Comparison of ENCODE assay signal across 15 mouse cellular contexts in the genomic region with DNA sequence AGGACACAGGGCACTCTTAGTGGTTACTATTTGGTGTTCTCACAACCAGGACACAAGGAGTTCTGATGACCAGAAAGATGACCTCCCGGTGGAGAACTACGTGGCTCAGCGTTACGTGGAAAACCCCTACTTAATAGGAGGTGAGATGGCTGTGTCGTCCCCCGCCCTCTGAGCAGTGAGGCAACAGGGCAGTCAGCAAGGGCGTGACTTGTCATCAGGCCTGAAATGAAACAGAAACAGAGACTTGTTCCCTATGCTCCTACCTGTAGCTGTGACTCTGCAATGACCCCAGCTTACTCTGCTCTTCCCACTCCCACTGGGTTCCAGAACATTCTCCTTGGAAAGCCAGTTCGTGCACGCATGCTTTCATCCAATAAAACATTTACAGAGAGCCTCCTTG. TPM values are rescaled to one million over a fixed set of nuclear protein-coding genes. Genes with fewer than 3 reads are reported as not detected.
"Had no signal": no experiment of that assay in that cellular context is flagged by ENCODE, and none has a peak within 500 bp of the region (broad histone marks: within the 10 kb centered on the region; RNA-seq: fewer than 3 reads in every experiment).

No protein-coding gene starts in this region.

- ATAC-seq: intestine, embryonic 16.5 days; liver, embryonic 12.5 days had no signal

- H3K9me3 ChIP-seq: hindbrain, embryonic 15.5 days; limb, embryonic 15.5 days; liver, embryonic 12.5 days had no signal

- H3K27ac ChIP-seq: hindbrain, embryonic 15.5 days; limb, embryonic 15.5 days; liver, embryonic 12.5 days; macrophage had no signal

- H3K27me3 ChIP-seq: hindbrain, embryonic 15.5 days; limb, embryonic 15.5 days; liver, embryonic 12.5 days had no signal

- DNase-seq: layer of hippocampus, adult 9-11 months; layer of hippocampus, postnatal 36 days; lung, embryonic 14.5 days; lung, postnatal 10 days; midbrain, embryonic 14.5 days; thymus, adult 18-20 months; thymus, postnatal 14 days had no signal

- H3K4me3 ChIP-seq: hindbrain, embryonic 15.5 days; limb, embryonic 15.5 days; liver, embryonic 12.5 days had no signal

- H3K4me1 ChIP-seq: hindbrain, embryonic 15.5 days; limb, embryonic 15.5 days had no signal

- H3K9ac ChIP-seq: hindbrain, embryonic 15.5 days; limb, embryonic 15.5 days; liver, embryonic 12.5 days; lung, embryonic 14.5 days had no signal

- H3K4me2 ChIP-seq: hindbrain, embryonic 15.5 days; limb, embryonic 15.5 days; liver, embryonic 12.5 days; lung, embryonic 14.5 days had no signal

- H3K36me3 ChIP-seq: hindbrain, embryonic 15.5 days; limb, embryonic 15.5 days; liver, embryonic 12.5 days had no signal

RNA-seq across cellular contexts. Expression of gene Ttll9, which starts 29.2 kb away (rescaled TPM):
- polyA plus RNA-seq: macrophage had no signal

RNA-seq across cellular contexts. Expression of gene Dusp15, which starts 40.0 kb away (rescaled TPM):
- polyA plus RNA-seq: liver, embryonic 12.5 days; liver, embryonic 16.5 days; macrophage had no signal

RNA-seq across cellular contexts. Expression of gene Xkr7, which starts 40.1 kb away (rescaled TPM):
- polyA plus RNA-seq: limb, embryonic 11.5 days; limb, embryonic 15.5 days; liver, embryonic 12.5 days; liver, embryonic 16.5 days; lung, embryonic 14.5 days; macrophage; stomach, embryonic 14.5 days had no signal

RNA-seq across cellular contexts. Expression of gene Foxs1, which starts 58.5 kb away (rescaled TPM):
- polyA plus RNA-seq: liver, embryonic 12.5 days; macrophage had no signal
